Mouse (Mus musculus) E14TG2a.4 (cell line): Measurements from ENCODE around the gene Adamts6.

Source experiments
- CTCF ChIP-seq: conservative IDR thresholded peaks from 2 replicates; pipeline ENCODE4 v1.5.1; 2014; ENCODE audit warnings: low read length
- POU5F1 ChIP-seq: IDR thresholded peaks from 2 replicates; pipeline ENCODE4 v1.6.1; 2014; ENCODE audit warnings: low read length, borderline replicate concordance

DNA sequence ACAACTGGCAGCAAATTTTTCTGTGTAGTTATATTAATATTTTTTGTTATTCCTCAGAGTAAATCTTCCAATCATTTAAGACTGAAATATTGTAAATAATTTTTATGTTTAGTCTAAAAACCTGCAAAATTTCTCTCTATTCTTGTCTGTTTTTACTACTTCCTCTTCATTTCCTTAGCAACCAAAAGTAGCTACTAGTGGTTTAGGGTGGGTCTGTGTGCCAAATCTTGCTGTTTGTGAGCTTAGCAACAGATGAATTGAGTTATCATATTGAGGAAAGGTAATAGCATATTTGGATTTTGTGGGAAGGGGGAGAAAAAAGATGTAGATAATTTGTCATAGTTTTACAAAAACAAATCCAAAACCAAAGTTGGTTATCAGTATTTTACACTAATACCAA lies 1.5 kb downstream of the Adamts6 start:
- no peak for TF ChIP-seq POU5F1
- no peak for TF ChIP-seq CTCF
